Mouse (Mus musculus): Measurements from ENCODE around the gene Ankrd34c. TPM values are rescaled to one million over a fixed set of nuclear protein-coding genes. Genes with fewer than 3 reads are reported as not detected.

The Ankrd34c gene
- polyA plus RNA-seq (2012; rRNA removed) = not detected in 2 replicates

GRCm38 (mm10) chr9:89738295-89738694 lies at the start of gene Ankrd34c:
TSS of gene Ankrd34c (minus strand) at chr9:89738475.
- Histone ChIP-seq H3K36me3 (ENCODE audit: control insufficient read depth, insufficient read depth, low read length) (no peaks in the 10 kb centered on the region), H3K27ac (ENCODE audit: insufficient read depth, low read depth, low read length) (no peak within 1 kb of the TSS), H3K27me3 (replicated peaks; ENCODE audit: control insufficient read depth, insufficient read depth, low read length) (no peaks in the 10 kb centered on the region; the same call in 1 of the 2 replicates), H3K4me1 (ENCODE audit: control insufficient read depth, insufficient read depth, low read length) (no peaks in the 10 kb centered on the region), H3K4me3 (ENCODE audit: insufficient read depth, low read depth, low read length) (no peak within 1 kb of the TSS)
- no peak for DNase-seq
- TF ChIP-seq POLR2A (IDR thresholded peaks at IDR 0.05; ENCODE audit: low read depth, low read length) (no peak), CTCF (conservative IDR thresholded peaks at IDR 0.05; ENCODE audit: insufficient read depth, insufficient read length, low read depth, low read length) (no peak)
- 3% methylated on average over 8 of the region's 8 CpGs for WGBS

GRCm38 (mm10) chr9:89787532-89787931 lies 49.3 kb upstream of the Ankrd34c start:
- no peak for TF ChIP-seq POLR2A (IDR thresholded peaks at IDR 0.05; ENCODE audit: low read depth, low read length)
- no peak for TF ChIP-seq CTCF (conservative IDR thresholded peaks at IDR 0.05; ENCODE audit: insufficient read depth, insufficient read length, low read depth, low read length)
- H3K27ac ChIP-seq (ENCODE audit: insufficient read depth, low read depth, low read length) = no peak overlapping the region
- WGBS = 64% methylated on average over 4 of the region's 4 CpGs
- H3K4me1 ChIP-seq (ENCODE audit: control insufficient read depth, insufficient read depth, low read length) = no peaks in the 10 kb centered on the region
- no peak overlapping the region for H3K4me3 ChIP-seq (ENCODE audit: insufficient read depth, low read depth, low read length)
- H3K36me3 ChIP-seq (ENCODE audit: control insufficient read depth, insufficient read depth, low read length) = no peaks in the 10 kb centered on the region
- H3K27me3 ChIP-seq (replicated peaks; ENCODE audit: control insufficient read depth, insufficient read depth, low read length) = no peaks in the 10 kb centered on the region
- no peak for DNase-seq

GRCm38 (mm10) chr9:89781395-89781927 lies 43.2 kb upstream of the Ankrd34c start:
- Histone ChIP-seq H3K36me3 (ENCODE audit: control insufficient read depth, insufficient read depth, low read length) (no peaks in the 10 kb centered on the region), H3K27ac (ENCODE audit: insufficient read depth, low read depth, low read length) (no peak overlapping the region), H3K27me3 (replicated peaks; ENCODE audit: control insufficient read depth, insufficient read depth, low read length) (no peaks in the 10 kb centered on the region), H3K4me1 (ENCODE audit: control insufficient read depth, insufficient read depth, low read length) (no peaks in the 10 kb centered on the region), H3K4me3 (ENCODE audit: insufficient read depth, low read depth, low read length) (no peak overlapping the region)
- no peak for DNase-seq
- no peak for TF ChIP-seq CTCF (conservative IDR thresholded peaks at IDR 0.05; ENCODE audit: insufficient read depth, insufficient read length, low read depth, low read length)
- no peak for TF ChIP-seq POLR2A (IDR thresholded peaks at IDR 0.05; ENCODE audit: low read depth, low read length)

GRCm38 (mm10) chr9:89779237-89779636 lies 41.0 kb upstream of the Ankrd34c start:
- Histone ChIP-seq H3K36me3 (ENCODE audit: control insufficient read depth, insufficient read depth, low read length) (no peaks in the 10 kb centered on the region), H3K27ac (ENCODE audit: insufficient read depth, low read depth, low read length) (no peak overlapping the region), H3K4me3 (ENCODE audit: insufficient read depth, low read depth, low read length) (no peak overlapping the region), H3K4me1 (ENCODE audit: control insufficient read depth, insufficient read depth, low read length) (no peaks in the 10 kb centered on the region), H3K27me3 (replicated peaks; ENCODE audit: control insufficient read depth, insufficient read depth, low read length) (no peaks in the 10 kb centered on the region)
- TF ChIP-seq CTCF (conservative IDR thresholded peaks at IDR 0.05; ENCODE audit: insufficient read depth, insufficient read length, low read depth, low read length) (no peak), POLR2A (IDR thresholded peaks at IDR 0.05; ENCODE audit: low read depth, low read length) (no peak)
- 96% methylated on average over 1 of the region's 1 CpGs for WGBS
- DNase-seq = no peak

- Histone ChIP-seq H3K27ac (ENCODE audit: insufficient read depth, low read depth, low read length) (no peak overlapping the region), H3K4me1 (ENCODE audit: control insufficient read depth, insufficient read depth, low read length) (no peaks in the 10 kb centered on the region), H3K36me3 (ENCODE audit: control insufficient read depth, insufficient read depth, low read length) (no peaks in the 10 kb centered on the region), H3K27me3 (replicated peaks; ENCODE audit: control insufficient read depth, insufficient read depth, low read length) (no peaks in the 10 kb centered on the region), H3K4me3 (ENCODE audit: insufficient read depth, low read depth, low read length) (no peak overlapping the region)
- TF ChIP-seq CTCF (conservative IDR thresholded peaks at IDR 0.05; ENCODE audit: insufficient read depth, insufficient read length, low read depth, low read length) (no peak), POLR2A (IDR thresholded peaks at IDR 0.05; ENCODE audit: low read depth, low read length) (no peak)
- DNase-seq = no peak
- 43% methylated on average over 1 of the region's 1 CpGs for WGBS
These were observed 32.9 kb upstream of the Ankrd34c start for GRCm38 (mm10) chr9:89771153-89771552.

GRCm38 (mm10) chr9:89762017-89762416 lies 23.7 kb upstream of the Ankrd34c start:
- H3K27me3 ChIP-seq (replicated peaks; ENCODE audit: control insufficient read depth, insufficient read depth, low read length) = no peaks in the 10 kb centered on the region
- H3K36me3 ChIP-seq (ENCODE audit: control insufficient read depth, insufficient read depth, low read length) = no peaks in the 10 kb centered on the region
- DNase-seq = no peak
- 47% methylated on average over 1 of the region's 1 CpGs for WGBS
- no peak for TF ChIP-seq POLR2A (IDR thresholded peaks at IDR 0.05; ENCODE audit: low read depth, low read length)
- TF ChIP-seq CTCF (conservative IDR thresholded peaks at IDR 0.05; ENCODE audit: insufficient read depth, insufficient read length, low read depth, low read length) = no peak
- H3K27ac ChIP-seq (ENCODE audit: insufficient read depth, low read depth, low read length) = no peak overlapping the region
- no peak overlapping the region for H3K4me3 ChIP-seq (ENCODE audit: insufficient read depth, low read depth, low read length)
- no peaks in the 10 kb centered on the region for H3K4me1 ChIP-seq (ENCODE audit: control insufficient read depth, insufficient read depth, low read length)

GRCm38 (mm10) chr9:89758569-89758968 lies 20.3 kb upstream of the Ankrd34c start:
- no peak for DNase-seq
- no peaks in the 10 kb centered on the region for H3K4me1 ChIP-seq (ENCODE audit: control insufficient read depth, insufficient read depth, low read length)
- H3K36me3 ChIP-seq (ENCODE audit: control insufficient read depth, insufficient read depth, low read length) = no peaks in the 10 kb centered on the region
- no peak overlapping the region for H3K4me3 ChIP-seq (ENCODE audit: insufficient read depth, low read depth, low read length)
- H3K27ac ChIP-seq (ENCODE audit: insufficient read depth, low read depth, low read length) = no peak overlapping the region
- 66% methylated on average over 1 of the region's 1 CpGs for WGBS
- H3K27me3 ChIP-seq (replicated peaks; ENCODE audit: control insufficient read depth, insufficient read depth, low read length) = no peaks in the 10 kb centered on the region
- TF ChIP-seq CTCF (conservative IDR thresholded peaks at IDR 0.05; ENCODE audit: insufficient read depth, insufficient read length, low read depth, low read length) (no peak), POLR2A (IDR thresholded peaks at IDR 0.05; ENCODE audit: low read depth, low read length) (no peak)
